Mouse (Mus musculus) limb, embryonic 10.5 days (tissue): ENCODE data around the gene Pdcl. TPM values are rescaled to one million over a fixed set of nuclear protein-coding genes. Genes with fewer than 3 reads are reported as not detected.

ENCODE experiments used
- DNase-seq: peaks from one replicate; pipeline ENCODE4 v3.0.0-alpha.2; 2017; ENCODE audit warnings: low spot score
- H3K27ac ChIP-seq: fragments of 300-500 bp; sonication (generic); 2 replicates; pipeline ENCODE4 v1.5.1; 2016; ENCODE audit warnings: mild to moderate bottlenecking
- H3K27me3 ChIP-seq: fragments of 300-500 bp; sonication (generic); 2 replicates; pipeline ENCODE4 v1.6.1; 2016; ENCODE audit warnings: low read depth, mild to moderate bottlenecking; ENCODE audit not compliant: poor library complexity, severe bottlenecking
- H3K36me3 ChIP-seq: fragments of 300-500 bp; sonication (generic); 2 replicates; pipeline ENCODE4 v1.6.1; 2016; ENCODE audit warnings: mild to moderate bottlenecking, moderate library complexity
- H3K4me1 ChIP-seq: fragments of 300-500 bp; sonication (generic); 2 replicates; pipeline ENCODE4 v1.6.1; 2016
- H3K4me3 ChIP-seq: fragments of 300-500 bp; sonication (generic); 2 replicates; pipeline ENCODE4 v1.5.1; 2016; ENCODE audit warnings: mild to moderate bottlenecking, moderate library complexity
- H3K9me3 ChIP-seq: fragments of 300-500 bp; sonication (generic); replicated peaks from 2 replicates; pipeline ENCODE4 v1.6.1; 2016; ENCODE audit warnings: mild to moderate bottlenecking
- WGBS: fragments of 180-500 bp; shearing (Covaris S2); methylation state at CpG from one replicate; pipeline ENCODE4 v1.1.7; 2016; 5-methylcytosine and 5-hydroxymethylcytosine counted together
- polyA plus RNA-seq: library from polyadenylated mRNA; unstranded; fragments of >200 nt; fragmentation: Nextera tagmentation; extraction: Ambion mirVana; gene quantifications from 2 replicates; pipeline ENCODE4 v1.2.1, GENCODE M21; 2016

Pdcl gene
- 37.2 and 43.8 TPM in 2 replicates for polyA plus RNA-seq

- Histone ChIP-seq H3K27me3 (no peaks in the 10 kb centered on the region), H3K36me3 (peaks cover 36% of the 10 kb centered on the region), H3K4me1 (peaks cover 4% of the 10 kb centered on the region; the same call in 1 of the 2 replicates), H3K9me3 (no peaks in the 10 kb centered on the region), H3K4me3 (peak within 1 kb of the TSS; percentile 76), H3K27ac (peak within 1 kb of the TSS; percentile 94)
- DNase-seq: peak; percentile 82
- under 1% methylated on average over 42 of the region's 42 CpGs for WGBS
These were observed at the start of gene Pdcl for GRCm38 (mm10) chr2:37358633-37359540. Pdcl (minus strand) TSS chr2:37359332.

GRCm38 (mm10) chr2:37395539-37395938, 36.4 kb upstream of the Pdcl start:
- no peak for DNase-seq
- Histone ChIP-seq H3K36me3 (peaks cover 84% of the 10 kb centered on the region), H3K9me3 (no peaks in the 10 kb centered on the region), H3K4me3 (no peak overlapping the region), H3K27me3 (no peaks in the 10 kb centered on the region), H3K4me1 (no peaks in the 10 kb centered on the region), H3K27ac (no peak overlapping the region)
- WGBS: 87% methylated on average over 1 of the region's 1 CpGs

- no peaks in the 10 kb centered on the region for H3K4me1 ChIP-seq
- H3K36me3 ChIP-seq: peaks cover 81% of the 10 kb centered on the region
- DNase-seq: no peak
- no peaks in the 10 kb centered on the region for H3K27me3 ChIP-seq
- H3K9me3 ChIP-seq: no peaks in the 10 kb centered on the region
- WGBS: 96% methylated on average over 9 of the region's 9 CpGs
- no peak overlapping the region for H3K27ac ChIP-seq
- H3K4me3 ChIP-seq: no peak overlapping the region
These were observed 23.8 kb upstream of the Pdcl start for GRCm38 (mm10) chr2:37382921-37383320.

- Histone ChIP-seq H3K4me3 (no peak overlapping the region), H3K4me1 (no peaks in the 10 kb centered on the region), H3K27me3 (no peaks in the 10 kb centered on the region), H3K27ac (no peak overlapping the region), H3K9me3 (no peaks in the 10 kb centered on the region), H3K36me3 (peaks cover 93% of the 10 kb centered on the region)
- WGBS: 69% methylated on average over 2 of the region's 2 CpGs
- DNase-seq: peak; percentile 49
These were observed 21.1 kb upstream of the Pdcl start for GRCm38 (mm10) chr2:37380189-37380588.

GRCm38 (mm10) chr2:37376018-37376417, 16.9 kb upstream of the Pdcl start:
- DNase-seq: no peak

GRCm38 (mm10) chr2:37370651-37371050, 11.5 kb upstream of the Pdcl start:
- 84% methylated on average over 2 of the region's 2 CpGs for WGBS
- no peaks in the 10 kb centered on the region for H3K9me3 ChIP-seq
- no peak overlapping the region for H3K4me3 ChIP-seq
- no peak for DNase-seq
- no peaks in the 10 kb centered on the region for H3K4me1 ChIP-seq
- peaks cover 39% of the 10 kb centered on the region for H3K36me3 ChIP-seq
- H3K27ac ChIP-seq: no peak overlapping the region
- no peaks in the 10 kb centered on the region for H3K27me3 ChIP-seq

More at GRCm38 (mm10) chr2:37376018-37376417, 16.9 kb upstream of the Pdcl start:
- H3K27me3 ChIP-seq: no peaks in the 10 kb centered on the region
- 95% methylated on average over 1 of the region's 1 CpGs for WGBS
- no peak overlapping the region for H3K27ac ChIP-seq
- H3K4me1 ChIP-seq: no peaks in the 10 kb centered on the region
- no peak overlapping the region for H3K4me3 ChIP-seq
- H3K9me3 ChIP-seq: no peaks in the 10 kb centered on the region
- H3K36me3 ChIP-seq: peaks cover 85% of the 10 kb centered on the region

- Histone ChIP-seq H3K4me3 (peak overlapping the region; percentile 76; the same call in 1 of the 2 replicates), H3K4me1 (peaks cover 4% of the 10 kb centered on the region; the same call in 1 of the 2 replicates), H3K36me3 (peaks cover 26% of the 10 kb centered on the region), H3K27ac (no peak overlapping the region), H3K9me3 (no peaks in the 10 kb centered on the region), H3K27me3 (no peaks in the 10 kb centered on the region)
- no peak for DNase-seq
- WGBS: 94% methylated on average over 2 of the region's 2 CpGs
These were observed 776 bp upstream of the Pdcl start for GRCm38 (mm10) chr2:37359908-37360307.

GRCm38 (mm10) chr2:37355571-37355970, 3.6 kb downstream of the Pdcl start:
- Histone ChIP-seq H3K4me3 (no peak overlapping the region), H3K4me1 (peaks cover 4% of the 10 kb centered on the region; the same call in 1 of the 2 replicates), H3K9me3 (no peaks in the 10 kb centered on the region), H3K27me3 (no peaks in the 10 kb centered on the region), H3K36me3 (peaks cover 68% of the 10 kb centered on the region), H3K27ac (no peak overlapping the region)
- WGBS: 93% methylated on average over 5 of the region's 5 CpGs
- DNase-seq: no peak

- Histone ChIP-seq H3K27me3 (no peaks in the 10 kb centered on the region), H3K27ac (no peak overlapping the region), H3K4me3 (no peak overlapping the region), H3K36me3 (peaks cover 71% of the 10 kb centered on the region), H3K9me3 (no peaks in the 10 kb centered on the region), H3K4me1 (no peaks in the 10 kb centered on the region)
- WGBS: 89% methylated on average over 7 of the region's 7 CpGs
- DNase-seq: no peak
These were observed 7.5 kb downstream of the Pdcl start for GRCm38 (mm10) chr2:37351671-37352070.

GRCm38 (mm10) chr2:37338497-37339187, 20.5 kb downstream of the Pdcl start:
- 71% methylated on average over 10 of the region's 10 CpGs for WGBS
- Histone ChIP-seq H3K27me3 (no peaks in the 10 kb centered on the region), H3K4me3 (no peak overlapping the region), H3K4me1 (no peaks in the 10 kb centered on the region), H3K36me3 (no peaks in the 10 kb centered on the region), H3K27ac (no peak overlapping the region), H3K9me3 (no peaks in the 10 kb centered on the region)
- DNase-seq: peak; percentile 47

- H3K4me1 ChIP-seq: no peaks in the 10 kb centered on the region
- no peak overlapping the region for H3K4me3 ChIP-seq
- no peaks in the 10 kb centered on the region for H3K9me3 ChIP-seq
- no peaks in the 10 kb centered on the region for H3K36me3 ChIP-seq
- DNase-seq: no peak
- no peak overlapping the region for H3K27ac ChIP-seq
- WGBS: 89% methylated on average over 2 of the region's 2 CpGs
- H3K27me3 ChIP-seq: no peaks in the 10 kb centered on the region
These were observed 25.8 kb downstream of the Pdcl start for GRCm38 (mm10) chr2:37333321-37333720.

GRCm38 (mm10) chr2:37326215-37326614, 32.9 kb downstream of the Pdcl start, which contains the start of gene Olfr368:
Olfr368 (plus strand) TSS chr2:37326515.
- Histone ChIP-seq H3K27ac (no peak within 1 kb of the TSS), H3K27me3 (no peaks in the 10 kb centered on the region), H3K4me3 (no peak within 1 kb of the TSS), H3K9me3 (no peaks in the 10 kb centered on the region), H3K4me1 (no peaks in the 10 kb centered on the region), H3K36me3 (no peaks in the 10 kb centered on the region)
- whole genome bisulfite sequencing: 90% methylated on average over 1 of the region's 1 CpGs
- no peak for DNase-seq
